Mouse (Mus musculus) MN1 (cell line): ENCODE measurements around the gene Erh.

ENCODE experiments used
- DNase-seq: peaks from one replicate; pipeline ENCODE4 v3.0.0-alpha.2; 2016; ENCODE audit warnings: low spot score

Erh gene

DNA sequence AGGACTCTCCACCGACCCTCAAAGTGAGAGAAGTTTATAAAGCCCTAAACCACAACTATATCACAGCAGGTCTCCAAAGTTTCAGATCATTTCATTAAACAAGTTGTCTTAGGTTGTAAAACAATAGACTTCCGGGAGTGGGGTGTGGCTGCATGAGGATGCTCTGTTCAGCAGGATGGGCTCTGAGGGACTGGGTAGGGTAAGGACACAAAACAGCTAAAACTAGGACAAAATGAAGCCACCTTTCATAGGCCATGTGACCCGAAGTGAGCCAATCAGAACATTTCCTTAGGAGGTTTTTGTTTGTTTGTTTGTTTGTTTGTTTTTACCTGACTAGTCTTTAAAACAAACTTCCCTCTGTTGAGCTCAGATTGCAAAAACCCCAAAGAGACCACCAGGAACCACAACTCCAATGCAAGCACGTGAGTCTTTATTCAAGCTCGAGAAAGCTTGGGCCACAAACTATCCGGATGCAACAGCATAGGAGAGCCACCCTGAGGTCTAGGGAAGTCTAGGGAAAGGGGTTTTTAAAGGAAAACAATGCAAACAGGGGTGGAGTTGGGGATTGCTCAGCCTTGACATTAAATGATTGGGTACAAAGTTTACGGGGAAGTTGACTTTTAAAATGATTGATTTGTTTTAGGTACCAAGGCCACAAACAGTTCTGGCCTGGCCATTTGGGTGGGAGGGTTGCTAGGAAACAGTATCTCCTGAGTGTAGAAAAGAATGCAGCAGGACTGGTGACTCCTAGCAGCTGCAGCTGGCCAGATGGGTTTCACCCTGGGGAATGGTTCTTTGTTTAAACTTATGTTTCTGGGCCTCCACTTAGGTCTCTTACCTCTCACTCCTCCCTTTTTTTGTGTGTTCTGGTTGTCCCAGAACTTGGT, 28.5 kb downstream of the Erh start:
- no peak for DNase-seq

DNA sequence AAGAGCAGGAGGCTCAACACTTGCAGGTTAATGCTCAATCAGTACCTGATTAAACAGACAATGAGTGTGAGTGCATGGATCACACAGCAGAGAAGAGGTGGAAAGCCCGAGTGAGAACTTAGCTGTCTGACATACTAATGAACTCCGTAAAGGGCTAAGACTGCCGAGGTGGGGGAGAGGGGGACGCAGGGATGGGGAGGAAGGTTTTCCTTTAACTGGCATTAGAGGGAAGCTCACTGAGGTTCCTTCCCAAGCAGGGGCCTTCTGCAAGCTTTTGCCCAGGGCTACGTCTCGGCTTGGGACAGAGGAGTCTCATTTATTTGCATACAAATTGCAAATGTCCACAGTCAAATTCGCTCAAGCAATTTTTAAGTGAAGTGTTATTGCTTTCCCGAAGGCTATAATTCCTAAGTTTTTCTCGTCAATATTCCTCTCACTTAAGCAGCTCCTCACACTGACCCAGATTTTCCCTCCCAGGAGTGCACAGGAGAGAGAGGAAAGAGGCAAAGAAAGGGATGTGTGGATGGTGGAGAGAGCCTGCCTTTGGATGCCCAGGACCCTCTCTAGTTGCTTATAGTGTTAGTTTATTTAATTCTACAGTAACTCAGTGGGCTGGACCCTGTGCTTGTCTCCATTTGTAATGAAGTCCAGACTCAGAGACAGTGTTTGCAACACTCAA, 31.9 kb downstream of the Erh start:
- no peak for DNase-seq

DNA sequence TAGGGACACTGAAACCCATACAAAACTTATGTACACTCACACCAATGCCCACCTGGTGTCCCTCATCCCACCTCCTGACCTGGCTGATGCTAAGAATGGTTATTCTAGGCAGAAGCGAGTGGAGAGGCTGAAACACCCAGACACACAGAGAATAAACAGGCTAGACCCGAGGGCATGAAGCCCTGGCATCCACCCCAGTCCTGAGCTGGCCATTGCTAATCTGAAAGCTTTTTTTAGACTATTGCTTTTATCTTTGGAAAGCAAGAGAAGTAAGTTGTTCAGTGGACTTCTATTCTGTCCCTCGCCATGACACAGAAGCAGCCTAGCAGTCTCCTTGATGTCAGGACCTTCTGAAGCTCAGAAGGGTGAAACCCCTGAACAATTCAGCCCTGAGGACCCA, 34.2 kb downstream of the Erh start:
- no peak for DNase-seq

DNA sequence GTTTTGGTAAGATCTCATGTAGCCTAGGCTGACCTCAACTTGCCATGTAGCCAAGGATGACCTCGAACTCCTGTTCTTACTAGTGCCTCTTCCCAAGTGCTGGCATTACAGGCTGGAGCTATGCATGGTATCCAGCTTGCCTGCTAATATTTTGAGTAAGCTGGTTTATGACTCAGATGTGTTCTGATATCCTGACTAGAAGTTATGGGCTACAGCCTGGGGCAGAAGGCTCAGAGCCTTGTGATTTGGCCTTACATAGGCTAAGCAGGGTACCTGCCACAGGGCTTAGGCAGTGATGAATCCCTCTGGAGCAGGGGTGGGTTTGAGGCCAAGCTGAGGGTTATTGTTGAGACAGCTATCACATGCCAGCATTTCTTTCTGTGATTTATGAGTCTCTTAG, 35.6 kb downstream of the Erh start:
- DNase-seq, result no peak

- DNase-seq, result no peak
Measured at GRCm38 (mm10) chr12:80604218-80604617, 39.9 kb downstream of the Erh start.

DNA sequence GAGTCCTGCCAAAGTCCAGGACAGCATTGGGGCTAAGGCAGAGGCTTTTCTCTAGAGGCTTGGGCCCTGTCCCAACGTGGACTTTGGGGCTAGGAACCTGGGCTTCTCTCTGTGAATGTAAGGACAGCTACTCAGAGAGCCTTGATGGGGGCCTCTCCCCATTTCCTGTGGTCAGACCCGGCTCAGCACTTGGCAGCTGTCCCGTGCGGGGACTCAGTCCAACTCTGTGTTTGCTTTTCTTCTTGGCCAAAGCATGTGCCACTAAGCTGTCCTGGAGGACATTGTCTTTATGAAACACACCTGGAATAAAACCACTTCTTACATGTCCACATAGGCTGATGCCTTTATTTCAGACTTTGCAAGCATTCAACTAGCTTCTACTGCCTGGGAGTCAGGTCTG, 40.6 kb downstream of the Erh start:
- DNase-seq, result no peak

GRCm38 (mm10) chr12:80602432-80602831, 41.7 kb downstream of the Erh start:
- no peak for DNase-seq

DNA sequence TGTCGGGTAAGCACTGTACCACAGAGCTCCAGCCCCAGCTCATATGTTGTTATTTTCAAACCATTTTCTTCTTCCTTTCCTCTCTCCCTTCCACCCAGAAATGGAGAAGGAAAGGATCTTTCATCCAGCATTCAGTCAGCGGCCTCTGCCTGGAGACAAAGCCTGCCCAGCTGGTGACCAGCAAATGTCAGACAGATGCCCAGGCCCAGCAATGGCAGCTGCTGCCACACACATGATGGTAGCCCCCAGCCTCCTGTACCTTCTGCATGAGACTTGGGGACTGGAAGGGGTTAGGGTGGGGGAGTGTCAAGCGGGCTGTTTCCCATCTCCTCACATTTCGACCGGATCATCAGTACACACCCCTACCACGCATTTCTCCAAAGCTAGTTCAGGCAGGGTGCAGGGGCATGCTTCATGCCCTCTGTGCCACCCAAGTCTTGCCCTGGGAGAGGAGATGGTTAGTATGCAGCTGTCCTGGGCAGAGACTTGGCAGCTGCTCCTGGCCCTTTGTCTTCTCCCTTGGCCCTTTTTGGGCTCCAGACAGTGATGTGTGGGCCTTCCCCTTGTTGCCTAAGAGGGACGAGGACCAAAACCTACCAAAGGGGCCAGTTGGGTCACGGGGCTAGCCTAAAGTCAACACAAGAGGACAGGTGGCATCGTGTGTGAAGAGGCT, 42.4 kb downstream of the Erh start:
- no peak for DNase-seq

- peak; percentile 11 for DNase-seq
Measured at GRCm38 (mm10) chr12:80598756-80599155, 45.4 kb downstream of the Erh start.

GRCm38 (mm10) chr12:80598236-80598635, 45.9 kb downstream of the Erh start:
- no peak for DNase-seq

- DNase-seq, result no peak
Measured at GRCm38 (mm10) chr12:80595968-80596367, 48.2 kb downstream of the Erh start.

DNA sequence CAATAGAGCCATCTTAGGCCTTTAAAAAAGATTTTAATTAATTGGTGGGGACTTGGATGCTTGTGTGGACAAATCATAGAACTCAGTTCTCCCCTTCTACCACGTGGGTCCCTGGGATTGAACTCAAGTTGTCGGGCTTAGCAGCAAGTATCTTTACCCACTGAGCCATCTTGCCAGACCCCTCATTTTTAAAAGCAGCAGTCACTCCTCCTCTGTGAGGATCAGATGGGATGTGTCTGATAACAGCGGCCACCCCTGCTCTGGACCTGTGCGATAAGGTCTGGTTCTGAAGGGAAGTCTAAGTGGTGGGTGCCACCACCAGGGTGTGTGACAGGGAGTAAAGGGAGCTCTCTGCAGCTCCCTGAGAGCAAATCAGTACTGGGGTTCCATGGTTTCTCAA, 48.6 kb downstream of the Erh start:
- no peak for DNase-seq

DNA sequence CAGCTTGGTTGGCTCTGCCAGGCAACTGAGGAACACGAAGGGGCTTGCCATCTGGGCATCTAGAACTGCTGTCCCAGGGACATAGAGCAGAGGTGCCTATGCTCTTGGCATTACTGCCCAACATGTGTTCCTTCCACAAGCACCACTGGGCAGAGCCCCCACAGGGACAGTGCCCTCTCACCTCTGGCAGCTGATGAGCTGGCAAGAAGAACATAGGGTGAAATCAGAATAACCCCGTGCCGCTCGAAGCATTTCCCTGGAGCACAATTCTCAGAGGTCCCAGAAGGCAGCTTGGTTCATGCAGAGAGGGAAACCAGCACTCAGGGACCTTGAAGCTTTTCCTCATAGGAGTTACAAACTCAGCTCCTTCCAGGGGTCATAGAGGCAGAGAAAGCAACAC, 49.4 kb downstream of the Erh start:
- no peak for DNase-seq

DNA sequence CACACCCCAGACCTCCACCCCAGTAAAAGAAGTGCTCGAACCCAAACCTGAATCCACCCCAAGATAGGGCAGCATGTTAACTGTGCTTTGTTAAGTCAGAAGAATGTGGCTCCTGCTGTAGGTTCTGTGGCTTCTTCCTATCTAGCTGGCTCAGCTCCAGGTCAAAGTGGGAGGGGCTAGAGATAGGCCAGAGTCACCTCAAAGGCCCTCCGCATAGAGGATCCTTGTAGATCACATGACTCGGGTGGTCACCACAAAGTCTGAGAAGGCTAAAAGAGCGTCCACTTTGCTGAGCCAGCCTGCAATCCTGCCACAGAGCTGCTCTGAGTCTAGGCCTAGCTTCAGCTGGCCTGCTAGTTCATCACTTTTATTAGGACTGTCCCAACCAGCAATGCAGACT, 50.0 kb downstream of the Erh start:
- no peak for DNase-seq

- peak; percentile 15 for DNase-seq
Measured at GRCm38 (mm10) chr12:80584973-80585372, 59.2 kb downstream of the Erh start.
